Mouse (Mus musculus) spleen, postnatal 10 days (tissue): ENCODE data around the gene Lcmt1.

Experiments
- DNase-seq, 2 experiments: peaks; one replicate each; pipeline ENCODE4 v3.0.0; 2021 to 2022; ENCODE audit warnings: low spot score in 2 of 2

Gene Lcmt1

GRCm38 (mm10) chr7:123455088-123455487, 85.5 kb downstream of the Lcmt1 start:
- DNase-seq: no peak

- no peak for DNase-seq
Observed at GRCm38 (mm10) chr7:123458309-123458708, 88.7 kb downstream of the Lcmt1 start.

GRCm38 (mm10) chr7:123459247-123459646, 89.7 kb downstream of the Lcmt1 start:
- no peak for DNase-seq

- no peak for DNase-seq
Observed at GRCm38 (mm10) chr7:123461316-123461715, 91.7 kb downstream of the Lcmt1 start.

GRCm38 (mm10) chr7:123462070-123462501, 92.5 kb downstream of the Lcmt1 start, which contains the start of gene Aqp8:
Aqp8 (plus strand) TSS chr7:123462291.
- DNase-seq: peak; percentile 55 to 79

- no peak for DNase-seq
Observed at GRCm38 (mm10) chr7:123463569-123463968, 94.0 kb downstream of the Lcmt1 start.

GRCm38 (mm10) chr7:123465692-123466387, 96.3 kb downstream of the Lcmt1 start:
- DNase-seq: peak; percentile 40 to 70

GRCm38 (mm10) chr7:123467961-123468360, 98.4 kb downstream of the Lcmt1 start:
- DNase-seq: no peak
